Mouse (Mus musculus): ENCODE measurements around the gene Prps1. TPM values are rescaled to one million over a fixed set of nuclear protein-coding genes. Genes with fewer than 3 reads are reported as not detected.
A peak's percentile ranks its signal among the peaks of the same experiment; 100 is the strongest.

Gene Prps1
- total and polyA plus RNA-seq, 2 experiments, result 10.6 to 30.7 TPM

DNA sequence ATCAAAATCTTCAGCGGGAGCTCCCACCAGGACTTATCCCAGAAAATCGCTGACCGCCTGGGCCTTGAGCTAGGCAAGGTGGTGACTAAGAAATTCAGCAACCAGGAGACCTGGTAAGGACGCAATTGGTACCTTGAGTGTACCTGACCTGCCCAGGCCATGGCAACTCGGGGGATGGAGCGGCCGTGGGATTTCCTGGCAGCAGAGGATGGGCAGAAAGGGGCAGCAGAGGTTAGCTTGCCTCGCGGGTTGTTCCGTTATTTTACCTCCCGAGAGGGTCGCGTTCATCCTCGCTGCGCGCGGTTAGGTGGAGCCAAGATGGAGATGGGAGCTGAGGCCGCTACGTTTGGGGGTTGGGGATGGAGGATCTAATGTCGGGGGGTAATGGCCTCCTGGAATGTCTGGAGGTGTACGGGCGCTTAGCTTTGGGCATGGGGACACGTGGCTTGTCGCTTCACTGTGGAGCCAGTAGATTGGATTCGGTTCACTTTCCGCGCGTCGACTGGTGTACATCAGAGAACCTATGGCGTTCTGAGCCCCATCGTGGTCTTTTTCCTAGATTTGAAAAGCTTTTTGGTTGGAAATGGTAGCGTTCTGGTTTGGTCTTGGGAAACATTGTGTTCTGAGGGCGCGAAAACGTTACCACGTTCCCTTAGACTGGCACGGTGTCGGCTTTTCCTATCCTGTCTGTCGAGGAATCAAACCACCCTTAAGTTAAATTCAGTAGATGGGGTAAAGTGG lies 508 bp downstream of the Prps1 start:
- no peaks in the 10 kb centered on the region for H3K36me3 ChIP-seq (ENCODE audit: control insufficient read depth, insufficient read depth, low read length)
- H3K9ac ChIP-seq (ENCODE audit: low read depth, low read length), result peak overlapping the region; percentile 76
- H3K27ac ChIP-seq (replicated peaks; ENCODE audit: insufficient read depth, low read depth, low read length), result peak overlapping the region; percentile 43
- H3K27me3 ChIP-seq (ENCODE audit: control insufficient read depth, insufficient read depth, low read length), result no peaks in the 10 kb centered on the region
- H3K79me2 ChIP-seq (ENCODE audit: control insufficient read depth, insufficient read depth, low read length), result peaks cover 6% of the 10 kb centered on the region; the same call in 1 of the 2 replicates
- peak overlapping the region; percentile 98 for H3K4me3 ChIP-seq (ENCODE audit: insufficient read depth, low read depth, low read length)
- WGBS, result under 1% methylated on average over 39 of the region's 39 CpGs
- peak; percentile 21 for DNase-seq (ENCODE audit: extremely low read depth, low read depth, low spot score)
- H3K4me1 ChIP-seq (ENCODE audit: control insufficient read depth, insufficient read depth, low read length), result peaks cover 4% of the 10 kb centered on the region
- no peak for TF ChIP-seq CTCF (IDR thresholded peaks at IDR 0.05; ENCODE audit: low read depth, low read length)
- TF ChIP-seq POLR2A (IDR thresholded peaks at IDR 0.05; ENCODE audit: extremely low read depth, insufficient read depth, low read length), result no peak

DNA sequence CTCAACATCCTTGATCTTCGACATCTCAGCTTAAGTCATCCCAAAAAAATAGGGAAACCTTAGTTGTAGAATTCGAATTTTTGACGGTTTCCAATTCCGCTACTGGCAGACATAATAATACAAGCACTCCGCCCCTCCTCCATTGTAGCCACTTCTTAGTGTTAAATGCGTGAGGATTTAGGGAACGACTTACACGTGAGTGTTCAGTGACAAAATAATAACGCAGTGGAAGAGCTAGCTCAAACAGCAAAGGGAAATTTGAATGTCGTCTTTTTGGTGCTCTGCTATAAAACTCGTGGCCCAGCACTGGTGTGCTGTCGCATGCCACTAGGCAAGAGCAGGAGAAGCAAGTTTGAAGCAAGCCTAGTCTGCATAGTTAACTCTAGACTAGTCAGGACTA lies 1.1 kb downstream of the Prps1 start:
- WGBS, result 12% methylated on average over 12 of the region's 12 CpGs
- peaks cover 6% of the 10 kb centered on the region; the same call in 1 of the 2 replicates for H3K79me2 ChIP-seq (ENCODE audit: control insufficient read depth, insufficient read depth, low read length)
- H3K36me3 ChIP-seq (ENCODE audit: control insufficient read depth, insufficient read depth, low read length), result no peaks in the 10 kb centered on the region
- DNase-seq (ENCODE audit: extremely low read depth, low read depth, low spot score), result peak; percentile 11
- no peak overlapping the region; the same call in 1 of the 2 replicates for H3K9ac ChIP-seq (ENCODE audit: low read depth, low read length)
- H3K27me3 ChIP-seq (ENCODE audit: control insufficient read depth, insufficient read depth, low read length), result no peaks in the 10 kb centered on the region
- H3K4me1 ChIP-seq (ENCODE audit: control insufficient read depth, insufficient read depth, low read length), result peaks cover 4% of the 10 kb centered on the region
- H3K4me3 ChIP-seq (ENCODE audit: insufficient read depth, low read depth, low read length), result peak overlapping the region; percentile 98
- no peak for TF ChIP-seq CTCF (IDR thresholded peaks at IDR 0.05; ENCODE audit: low read depth, low read length)
- TF ChIP-seq POLR2A (IDR thresholded peaks at IDR 0.05; ENCODE audit: extremely low read depth, insufficient read depth, low read length), result no peak
- no peak overlapping the region for H3K27ac ChIP-seq (replicated peaks; ENCODE audit: insufficient read depth, low read depth, low read length)

- Histone ChIP-seq H3K36me3 (ENCODE audit: control insufficient read depth, insufficient read depth, low read length) (peaks cover 2% of the 10 kb centered on the region; the same call in 1 of the 2 replicates), H3K4me1 (ENCODE audit: control insufficient read depth, insufficient read depth, low read length) (no peaks in the 10 kb centered on the region), H3K4me3 (ENCODE audit: insufficient read depth, low read depth, low read length) (no peak overlapping the region), H3K27ac (replicated peaks; ENCODE audit: insufficient read depth, low read depth, low read length) (no peak overlapping the region), H3K27me3 (ENCODE audit: control insufficient read depth, insufficient read depth, low read length) (no peaks in the 10 kb centered on the region), H3K9ac (ENCODE audit: low read depth, low read length) (no peak overlapping the region), H3K79me2 (ENCODE audit: control insufficient read depth, insufficient read depth, low read length) (no peaks in the 10 kb centered on the region)
- TF ChIP-seq POLR2A (IDR thresholded peaks at IDR 0.05; ENCODE audit: extremely low read depth, insufficient read depth, low read length) (no peak), CTCF (IDR thresholded peaks at IDR 0.05; ENCODE audit: low read depth, low read length) (no peak)
- no peak for DNase-seq (ENCODE audit: extremely low read depth, low read depth, low spot score)
- whole genome bisulfite sequencing, result 82% methylated on average over 6 of the region's 6 CpGs
These were observed 21.8 kb downstream of the Prps1 start for GRCm38 (mm10) chrX:140478231-140478630.

- TF ChIP-seq CTCF (IDR thresholded peaks at IDR 0.05; ENCODE audit: low read depth, low read length), result peak; percentile 67
- TF ChIP-seq POLR2A (IDR thresholded peaks at IDR 0.05; ENCODE audit: extremely low read depth, insufficient read depth, low read length), result no peak
- Histone ChIP-seq H3K27ac (replicated peaks; ENCODE audit: insufficient read depth, low read depth, low read length) (no peak overlapping the region), H3K4me1 (ENCODE audit: control insufficient read depth, insufficient read depth, low read length) (no peaks in the 10 kb centered on the region), H3K9ac (ENCODE audit: low read depth, low read length) (no peak overlapping the region), H3K27me3 (ENCODE audit: control insufficient read depth, insufficient read depth, low read length) (no peaks in the 10 kb centered on the region), H3K36me3 (ENCODE audit: control insufficient read depth, insufficient read depth, low read length) (no peaks in the 10 kb centered on the region), H3K4me3 (ENCODE audit: insufficient read depth, low read depth, low read length) (no peak overlapping the region), H3K79me2 (ENCODE audit: control insufficient read depth, insufficient read depth, low read length) (no peaks in the 10 kb centered on the region)
- WGBS, result 19% methylated on average over 5 of the region's 5 CpGs
- DNase-seq (ENCODE audit: extremely low read depth, low read depth, low spot score), result peak; percentile 45
These were observed 22.8 kb downstream of the Prps1 start for GRCm38 (mm10) chrX:140479171-140479570.

DNA sequence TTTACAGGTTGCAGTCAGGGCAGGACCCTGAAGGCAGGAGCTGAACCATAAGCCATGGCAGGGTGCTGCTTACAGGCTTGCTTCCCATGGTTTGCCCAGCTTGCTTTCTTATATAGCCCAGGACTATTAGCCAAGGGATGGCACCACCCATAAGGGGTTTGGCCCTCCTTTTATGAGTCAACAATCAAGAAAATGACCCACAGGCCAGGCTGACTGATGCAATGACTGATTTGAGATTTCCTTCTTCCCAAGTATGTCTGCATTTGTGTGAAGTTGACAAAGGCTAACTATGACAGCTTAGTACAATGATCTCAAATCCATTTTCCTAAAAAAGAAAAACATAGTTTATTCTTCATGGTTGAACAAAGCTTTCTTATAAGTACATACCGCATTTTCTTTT lies 32.8 kb downstream of the Prps1 start:
- no peaks in the 10 kb centered on the region for H3K79me2 ChIP-seq (ENCODE audit: control insufficient read depth, insufficient read depth, low read length)
- H3K27me3 ChIP-seq (ENCODE audit: control insufficient read depth, insufficient read depth, low read length), result no peaks in the 10 kb centered on the region
- H3K4me3 ChIP-seq (ENCODE audit: insufficient read depth, low read depth, low read length), result no peak overlapping the region
- H3K36me3 ChIP-seq (ENCODE audit: control insufficient read depth, insufficient read depth, low read length), result no peaks in the 10 kb centered on the region
- WGBS, result 94% methylated on average over 1 of the region's 1 CpGs
- no peak overlapping the region for H3K9ac ChIP-seq (ENCODE audit: low read depth, low read length)
- no peak overlapping the region for H3K27ac ChIP-seq (replicated peaks; ENCODE audit: insufficient read depth, low read depth, low read length)
- TF ChIP-seq CTCF (IDR thresholded peaks at IDR 0.05; ENCODE audit: low read depth, low read length), result no peak
- TF ChIP-seq POLR2A (IDR thresholded peaks at IDR 0.05; ENCODE audit: extremely low read depth, insufficient read depth, low read length), result no peak
- H3K4me1 ChIP-seq (ENCODE audit: control insufficient read depth, insufficient read depth, low read length), result peaks cover 14% of the 10 kb centered on the region
- peak; percentile 72 for DNase-seq (ENCODE audit: extremely low read depth, low read depth, low spot score)

DNA sequence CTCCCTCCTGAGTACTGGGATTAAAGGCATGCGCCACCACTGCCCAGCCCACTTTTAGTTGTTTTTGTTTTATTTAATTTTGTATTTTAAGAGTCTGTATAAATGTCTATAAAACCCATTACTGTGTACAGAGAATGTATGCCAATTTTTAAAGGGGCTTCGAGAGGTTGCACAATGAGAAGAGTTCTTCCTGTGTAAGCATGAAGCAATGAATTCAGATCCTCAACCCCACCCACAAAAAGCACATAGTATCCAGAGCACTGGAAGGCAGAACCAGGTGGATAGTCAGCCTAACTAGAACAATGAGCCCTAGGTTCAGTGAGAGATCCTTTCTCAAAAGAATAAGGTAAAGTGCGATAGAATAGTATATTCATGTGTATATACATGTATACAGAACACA lies 33.8 kb downstream of the Prps1 start:
- H3K4me3 ChIP-seq (ENCODE audit: insufficient read depth, low read depth, low read length), result no peak overlapping the region
- H3K9ac ChIP-seq (ENCODE audit: low read depth, low read length), result no peak overlapping the region
- no peaks in the 10 kb centered on the region for H3K27me3 ChIP-seq (ENCODE audit: control insufficient read depth, insufficient read depth, low read length)
- no peak for DNase-seq (ENCODE audit: extremely low read depth, low read depth, low spot score)
- H3K27ac ChIP-seq (replicated peaks; ENCODE audit: insufficient read depth, low read depth, low read length), result no peak overlapping the region
- no peak for TF ChIP-seq POLR2A (IDR thresholded peaks at IDR 0.05; ENCODE audit: extremely low read depth, insufficient read depth, low read length)
- no peak for TF ChIP-seq CTCF (IDR thresholded peaks at IDR 0.05; ENCODE audit: low read depth, low read length)
- 74% methylated on average over 3 of the region's 3 CpGs for WGBS
- H3K4me1 ChIP-seq (ENCODE audit: control insufficient read depth, insufficient read depth, low read length), result peaks cover 14% of the 10 kb centered on the region
- no peaks in the 10 kb centered on the region for H3K79me2 ChIP-seq (ENCODE audit: control insufficient read depth, insufficient read depth, low read length)
- H3K36me3 ChIP-seq (ENCODE audit: control insufficient read depth, insufficient read depth, low read length), result no peaks in the 10 kb centered on the region

Data from liver, adult 2 months (tissue).